Mouse (Mus musculus): ENCODE measurements around the gene Peg12.

Gene Peg12

DNA sequence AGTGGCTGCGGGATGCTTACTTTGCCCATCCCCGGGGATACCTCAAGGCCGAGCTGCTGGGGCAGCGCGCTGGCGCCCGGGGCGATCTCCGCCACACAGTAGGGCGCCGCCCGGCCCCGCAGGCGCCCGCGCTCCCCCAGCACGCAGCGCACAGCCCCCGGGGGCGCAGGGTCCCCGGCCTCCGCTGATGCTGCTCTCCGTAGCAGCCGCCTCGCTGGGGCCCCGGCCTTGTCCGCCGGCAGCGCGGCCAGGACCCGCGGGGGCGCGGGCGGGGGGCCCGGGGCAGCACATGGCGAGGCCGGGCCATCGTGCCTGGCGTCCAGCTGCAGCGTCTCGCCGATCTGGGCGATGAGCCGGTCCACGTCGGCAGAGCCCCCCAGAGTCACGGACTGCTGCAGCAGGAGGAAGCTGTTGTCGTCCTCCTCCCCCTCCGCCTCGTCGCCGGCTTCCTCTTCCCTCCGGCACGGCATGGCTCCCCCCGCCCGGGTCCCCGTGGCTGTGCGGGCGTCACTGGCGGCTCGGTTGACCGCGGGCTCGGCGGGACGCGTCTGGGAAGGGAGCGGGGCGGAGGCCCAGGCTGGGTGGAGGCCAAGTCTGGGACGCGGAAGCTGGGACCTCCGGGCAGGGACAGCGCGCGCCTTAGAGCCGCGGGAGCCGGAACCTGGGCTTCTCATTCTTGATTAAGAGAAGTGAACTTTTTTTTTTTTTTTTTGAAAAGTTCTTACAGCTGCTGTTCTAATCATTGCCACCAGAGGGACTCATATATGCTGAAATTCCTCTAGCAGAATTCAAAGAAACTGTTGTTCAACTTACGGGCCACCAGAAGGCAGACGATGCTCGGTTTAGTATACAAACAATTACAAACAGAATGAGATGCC, at the start of gene Peg12:
Gene Peg12, minus strand, starts transcription at position 633 of the 878 bp plus-strand sequence.
- peak; percentile 53 to 65 for DNase-seq

DNA sequence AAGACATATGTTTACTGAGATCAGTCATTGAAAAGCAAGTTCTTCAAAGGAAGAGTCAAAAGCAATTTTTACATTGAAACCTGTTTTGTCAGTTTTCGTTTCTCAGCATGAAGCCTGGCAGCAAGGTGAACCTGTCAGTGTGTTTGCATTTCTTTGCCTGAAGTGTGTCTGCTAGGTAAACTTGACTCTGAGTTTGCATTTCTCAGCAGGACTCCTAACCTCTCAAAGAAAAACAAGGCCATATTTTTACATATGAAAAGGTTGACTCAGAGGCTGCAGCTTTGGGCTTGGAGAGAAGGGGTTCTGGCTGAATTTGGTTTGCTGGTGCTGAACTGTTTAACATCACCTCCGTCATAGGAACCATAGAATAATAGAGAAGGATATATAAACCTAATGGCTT, 21.8 kb upstream of the Peg12 start:
- DNase-seq, result no peak

DNA sequence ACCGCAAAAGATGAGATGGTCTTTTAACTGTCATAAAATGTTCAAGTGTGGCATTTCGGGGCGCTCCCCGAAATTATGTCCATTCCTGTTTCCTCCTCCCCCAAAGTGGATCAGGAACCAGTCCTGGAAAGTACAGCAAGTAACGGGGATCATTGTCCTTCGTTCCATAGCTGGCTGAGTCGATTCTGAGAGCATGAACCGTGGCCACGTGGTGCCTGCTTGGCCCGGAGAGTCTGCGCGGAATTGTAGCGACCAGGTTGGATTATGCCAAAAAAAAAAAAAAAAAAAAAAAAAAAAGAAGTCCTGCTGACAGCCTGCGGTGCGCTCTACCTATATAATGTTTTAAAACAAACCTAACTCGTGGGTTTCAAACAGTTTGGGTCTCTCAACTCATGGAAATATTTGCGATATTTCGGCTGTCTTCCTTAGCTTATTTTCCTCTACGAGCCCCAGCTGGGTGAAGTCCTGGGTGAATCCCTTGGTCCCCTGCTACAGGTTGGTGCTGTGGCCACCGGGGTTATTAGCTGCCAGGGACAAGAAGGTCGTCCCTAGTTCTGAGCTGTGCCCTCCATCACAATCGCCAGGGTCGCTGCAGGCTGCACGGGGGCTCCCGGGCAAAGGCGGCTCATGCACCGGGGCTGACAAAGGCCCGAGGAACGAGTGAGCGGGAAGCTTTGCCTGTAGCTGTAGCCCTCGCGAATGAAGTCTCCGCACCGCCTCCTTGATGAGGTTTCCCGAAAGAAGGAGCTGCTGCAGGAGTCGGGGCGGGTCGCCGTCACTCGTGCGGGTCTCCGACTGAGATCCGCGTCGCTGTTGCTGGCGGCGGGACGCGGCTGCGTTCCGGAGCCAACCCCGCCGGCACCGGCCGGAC, 1.1 kb downstream of the Peg12 start:
- DNase-seq, result peak; percentile 26 to 32

DNA sequence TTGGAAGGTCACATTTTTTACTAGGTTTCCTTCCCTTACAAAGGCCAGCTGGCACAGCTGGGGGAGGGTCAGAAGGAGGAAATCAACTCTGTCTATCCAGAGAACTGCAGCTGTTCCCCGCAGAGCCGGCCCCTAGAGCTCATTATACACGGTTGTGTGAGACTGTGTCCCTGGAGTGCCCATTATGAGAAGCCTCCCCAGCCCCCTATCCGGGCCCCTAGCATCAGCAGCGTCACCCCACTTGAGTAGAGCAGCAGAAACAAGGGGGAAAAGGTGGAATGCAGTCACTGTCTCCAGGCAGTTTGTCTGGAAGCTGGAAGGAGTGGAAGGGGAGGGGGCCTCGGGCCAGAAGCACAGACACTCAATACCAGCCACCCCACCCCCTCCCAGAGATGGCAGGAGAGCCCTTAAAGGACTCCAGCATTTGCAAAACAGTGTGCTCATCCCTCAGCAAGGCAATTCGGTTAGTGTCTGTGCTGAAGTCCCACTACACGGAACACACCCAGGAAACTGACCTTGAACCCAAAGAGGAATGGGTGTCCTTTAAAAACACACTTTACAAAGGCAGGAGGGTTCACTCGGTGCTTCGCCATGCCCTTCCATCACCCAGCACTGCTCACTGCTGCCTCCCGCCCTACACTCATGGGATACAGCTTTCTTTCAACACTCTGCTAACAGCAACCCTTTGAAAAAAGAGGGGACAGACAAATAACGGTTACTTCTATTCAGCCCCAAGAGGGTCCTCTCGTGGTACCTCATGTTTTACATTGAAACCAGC, 1.9 kb downstream of the Peg12 start:
- DNase-seq, result peak; percentile 3 to 9

DNA sequence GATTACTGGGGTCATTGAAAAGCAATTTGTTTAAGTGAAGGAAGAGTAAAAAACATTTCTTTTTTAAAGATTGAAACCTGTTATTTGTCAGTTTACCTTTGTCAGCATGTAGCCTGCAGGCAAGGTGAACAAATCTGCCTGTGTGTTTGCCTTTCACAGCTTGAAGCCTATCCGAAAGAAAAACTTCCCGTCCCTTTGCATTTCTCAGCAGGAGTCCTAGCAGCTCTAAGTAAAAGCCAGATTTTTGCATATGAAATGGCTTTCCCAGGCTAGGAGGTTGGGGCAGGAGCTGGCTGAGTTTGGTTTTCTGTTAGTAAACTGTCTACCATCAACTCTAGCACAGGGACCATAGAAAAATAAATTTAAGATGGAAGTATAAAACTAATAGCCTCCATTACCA, 12.0 kb downstream of the Peg12 start:
- DNase-seq, result no peak

DNA sequence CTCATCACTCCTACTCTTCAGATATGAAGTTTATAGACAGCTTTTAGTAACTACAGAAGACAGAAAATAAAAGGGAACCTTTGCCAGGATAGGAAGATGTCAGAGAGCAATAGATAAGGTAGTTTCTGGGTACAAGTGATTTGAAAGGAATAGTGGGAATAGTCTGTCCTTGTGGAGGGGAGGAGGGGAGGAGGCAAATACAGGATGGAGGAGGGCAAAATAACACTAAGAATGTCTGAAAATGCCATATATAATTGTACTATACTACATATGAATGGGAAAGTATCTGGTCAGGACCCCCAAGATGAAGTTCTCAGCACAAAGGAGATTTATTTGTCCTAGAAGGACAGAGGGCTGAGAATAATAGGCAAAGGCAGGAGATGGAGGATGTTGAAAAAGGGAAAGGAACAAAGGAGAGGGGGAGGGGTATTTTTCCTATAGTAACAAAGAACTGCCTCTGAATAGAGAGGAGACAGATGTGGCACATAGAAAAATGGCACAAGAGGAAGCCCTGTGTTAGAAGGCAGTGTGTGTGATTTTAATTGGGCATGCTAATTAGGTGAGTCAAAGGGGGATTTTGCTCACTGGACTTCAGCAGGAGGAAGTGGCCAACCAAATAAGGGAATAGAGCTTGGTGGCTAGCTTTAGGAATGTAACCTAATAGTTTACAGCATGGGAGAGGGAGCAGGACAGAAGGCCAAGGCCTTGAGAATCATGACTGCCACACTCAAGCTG, 18.7 kb downstream of the Peg12 start:
- DNase-seq, result no peak

DNA sequence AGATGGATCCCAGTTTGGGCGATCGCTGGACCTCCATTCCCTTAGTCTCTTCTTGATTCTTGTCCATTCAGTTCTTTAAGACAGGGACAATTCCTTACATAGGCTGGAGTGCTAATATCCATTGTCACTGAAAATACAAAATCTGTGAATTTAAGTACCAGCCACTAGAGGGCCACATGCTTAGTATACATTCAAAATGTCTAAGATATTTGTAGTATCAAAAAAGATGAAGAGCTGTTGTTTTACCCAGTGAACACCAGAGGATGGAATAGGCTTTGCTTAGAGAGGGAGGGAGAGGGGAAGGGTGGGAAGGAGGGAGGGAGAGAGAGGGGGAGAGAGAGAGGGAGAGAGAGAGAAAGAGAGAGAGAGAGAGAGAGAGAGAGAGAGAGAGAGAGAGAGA, 27.9 kb downstream of the Peg12 start:
- peak in 1 of 2 experiments; percentile 5 for DNase-seq

DNA sequence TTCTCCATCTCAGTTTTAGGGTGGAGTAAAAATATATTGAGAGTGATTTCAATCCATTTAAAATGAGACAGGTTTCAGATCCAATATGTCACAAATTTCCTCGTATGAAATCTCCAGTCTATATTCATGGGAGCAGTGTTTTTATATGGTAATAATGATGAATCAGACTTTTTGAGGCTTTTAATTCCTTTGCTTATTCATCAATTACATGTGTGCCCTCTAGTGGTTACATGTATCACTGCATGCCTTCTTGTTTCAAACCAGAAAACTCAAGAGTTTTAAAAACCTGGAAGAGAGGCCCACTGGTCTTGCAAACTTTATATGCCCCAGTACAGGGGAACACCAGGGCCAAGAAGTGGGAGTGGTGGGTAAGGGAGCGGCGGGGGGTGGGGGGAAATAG, 31.1 kb downstream of the Peg12 start:
- DNase-seq, result peak in 1 of 2 experiments; percentile 14

DNA sequence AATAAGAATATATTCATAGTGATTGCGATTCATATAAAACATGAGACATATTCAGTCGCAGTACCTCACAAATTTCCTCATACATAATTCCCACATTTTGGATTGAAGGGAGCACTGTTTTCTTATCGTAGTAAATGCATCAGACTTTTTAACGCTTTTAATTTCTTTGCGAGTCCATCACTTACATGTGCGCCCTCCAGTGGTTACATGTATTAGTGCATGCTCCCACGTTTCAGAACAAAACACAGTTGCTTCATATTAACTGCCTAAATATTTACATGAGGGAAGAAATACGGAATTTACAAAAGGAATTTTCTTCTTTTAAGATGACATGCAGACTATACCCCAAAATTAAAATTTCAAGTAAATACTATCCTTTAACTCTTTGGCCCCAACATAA, 36.0 kb downstream of the Peg12 start:
- peak; percentile 55 for DNase-seq

DNA sequence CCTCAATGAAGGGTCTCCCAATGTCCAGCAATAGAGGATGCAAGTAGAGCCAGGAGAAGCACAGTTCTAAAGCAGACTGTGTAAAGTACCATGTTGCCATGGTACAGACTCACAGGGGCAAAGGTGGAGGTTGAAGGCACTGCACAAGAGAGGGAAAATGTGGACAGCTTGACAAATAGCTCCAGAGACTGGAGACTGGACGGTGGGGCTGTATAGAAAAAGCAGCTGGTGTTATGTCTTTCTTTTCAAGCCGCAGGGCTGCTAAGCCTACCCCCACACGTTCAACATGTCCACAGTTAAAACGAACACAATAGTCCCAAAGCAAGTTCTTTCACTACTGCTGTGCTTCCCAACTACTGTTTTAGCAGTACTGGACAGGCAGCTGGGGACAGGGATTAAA, 41.1 kb downstream of the Peg12 start:
- DNase-seq, result no peak

DNA sequence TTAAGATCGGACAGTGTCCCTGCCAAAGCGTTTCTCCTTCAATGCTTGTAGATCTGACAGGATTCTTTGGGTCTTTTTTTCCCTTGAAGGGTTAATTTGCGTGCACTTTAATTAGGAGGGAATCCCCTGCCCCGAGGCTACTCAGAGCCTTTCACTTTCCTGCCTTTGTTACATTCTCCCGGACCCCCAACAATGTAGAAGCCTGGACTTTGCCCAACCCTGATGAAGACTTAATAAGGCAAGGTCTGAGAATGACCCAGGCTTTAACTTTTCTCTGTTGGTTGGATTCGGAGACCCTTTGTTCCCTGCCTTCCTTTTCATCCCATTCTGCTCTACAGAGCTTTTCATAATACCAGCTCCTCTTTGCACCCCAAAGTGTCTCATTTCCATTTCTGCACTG, 43.7 kb downstream of the Peg12 start:
- peak; percentile 12 to 24 for DNase-seq

DNA sequence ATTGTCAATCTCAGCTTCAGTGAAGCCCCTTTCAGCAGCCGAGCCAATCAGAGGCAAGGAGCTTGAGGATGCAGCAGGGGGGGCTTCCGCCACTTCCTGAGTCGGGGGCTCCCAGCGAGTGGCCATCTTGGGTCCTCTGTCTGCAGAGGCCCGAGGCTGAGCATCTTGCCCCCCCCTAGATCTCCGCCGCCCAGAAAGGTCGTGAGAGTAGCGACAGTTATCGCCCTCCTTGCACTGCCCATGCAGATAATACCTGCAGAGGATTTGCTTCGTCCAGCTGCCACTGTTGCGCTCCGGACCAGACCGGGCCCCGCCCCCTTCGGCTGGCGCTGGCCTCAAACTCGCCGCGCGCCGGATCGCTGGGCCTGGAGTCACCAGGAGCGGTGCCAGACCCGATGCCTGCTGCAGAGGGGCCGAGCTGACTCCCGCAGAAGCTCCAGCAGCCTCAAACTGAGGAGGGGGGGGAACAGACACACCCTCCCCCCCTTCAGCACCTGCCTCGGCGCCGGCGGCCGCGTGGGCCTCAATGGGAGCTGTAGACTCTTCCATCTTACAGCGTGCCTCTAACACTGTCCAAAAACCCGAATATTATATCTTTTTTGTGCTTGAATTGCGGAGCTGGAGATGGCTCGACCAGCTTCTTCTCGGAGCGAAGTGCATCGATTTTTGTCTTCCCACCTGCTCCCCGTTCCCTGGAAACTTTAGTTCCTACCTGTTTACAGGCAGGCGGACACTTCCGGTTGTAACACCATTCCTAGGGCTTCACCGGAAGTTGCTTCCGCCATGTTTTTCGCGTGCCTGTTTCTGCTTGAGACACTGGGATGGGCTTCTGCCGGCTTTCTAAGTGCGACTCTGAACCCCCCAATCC, 44.6 kb downstream of the Peg12 start, which contains the start of gene Mkrn3:
Gene Mkrn3, minus strand, starts transcription at position 647 of the 868 bp plus-strand sequence.
- DNase-seq, result peak; percentile 91 to 92

DNA sequence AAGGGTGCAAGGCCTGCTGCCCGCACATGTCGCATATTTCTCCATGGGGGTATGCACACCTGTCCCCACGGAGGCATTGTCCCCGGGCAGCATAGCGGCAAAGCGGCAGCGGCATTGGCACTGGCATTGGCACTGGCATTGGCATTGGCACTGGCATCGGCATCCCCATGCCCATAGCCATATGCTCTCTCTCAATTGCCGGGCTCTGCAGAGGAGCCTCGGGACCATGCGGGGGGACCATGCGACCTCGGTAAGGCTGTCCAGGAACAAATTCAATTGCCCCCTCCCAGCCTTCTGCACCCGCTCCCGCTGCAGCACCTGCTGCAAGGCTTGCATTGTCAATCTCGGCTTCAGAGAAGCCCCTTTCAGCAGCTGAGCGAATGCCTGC, 45.2 kb downstream of the Peg12 start:
- no peak for DNase-seq

DNA sequence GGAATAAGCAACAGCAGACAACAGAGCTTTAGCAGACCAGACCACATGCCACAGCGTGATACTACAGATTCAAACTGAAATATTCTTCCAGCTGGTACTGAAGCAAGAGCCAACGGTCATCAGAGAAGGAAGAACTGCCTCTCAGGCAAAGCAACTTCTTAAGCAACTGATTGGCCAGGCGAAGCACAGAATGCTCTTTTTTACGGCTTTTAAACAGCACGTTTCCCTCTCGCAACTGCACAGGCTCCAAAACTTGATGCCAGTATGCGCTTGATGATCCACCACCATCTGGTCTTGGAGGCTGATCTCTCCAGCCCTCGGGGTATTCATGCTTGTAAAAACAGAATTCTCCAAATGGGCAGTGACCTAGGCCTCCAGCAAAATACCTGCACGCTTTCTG, 46.0 kb downstream of the Peg12 start:
- DNase-seq, result peak; percentile 36 to 38

DNA sequence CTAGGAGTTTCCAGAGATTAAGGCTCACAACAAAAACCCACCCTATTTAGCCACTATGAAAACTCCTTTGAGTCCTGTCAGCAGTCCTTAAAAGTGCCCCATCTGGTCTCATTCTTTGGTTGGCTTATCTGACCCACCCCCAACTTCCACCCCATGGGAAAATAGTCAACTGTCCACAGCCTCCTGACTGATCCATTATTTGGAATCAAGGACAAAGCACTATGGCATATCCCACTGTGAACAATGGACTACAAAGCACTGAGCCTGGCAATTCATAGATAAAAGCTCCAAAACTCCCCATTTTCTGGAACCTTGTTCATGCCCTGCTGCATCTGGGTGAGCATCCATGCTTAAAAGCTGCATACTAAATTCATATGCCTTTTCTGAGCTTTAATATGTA, 48.1 kb downstream of the Peg12 start:
- DNase-seq, result no peak

DNA sequence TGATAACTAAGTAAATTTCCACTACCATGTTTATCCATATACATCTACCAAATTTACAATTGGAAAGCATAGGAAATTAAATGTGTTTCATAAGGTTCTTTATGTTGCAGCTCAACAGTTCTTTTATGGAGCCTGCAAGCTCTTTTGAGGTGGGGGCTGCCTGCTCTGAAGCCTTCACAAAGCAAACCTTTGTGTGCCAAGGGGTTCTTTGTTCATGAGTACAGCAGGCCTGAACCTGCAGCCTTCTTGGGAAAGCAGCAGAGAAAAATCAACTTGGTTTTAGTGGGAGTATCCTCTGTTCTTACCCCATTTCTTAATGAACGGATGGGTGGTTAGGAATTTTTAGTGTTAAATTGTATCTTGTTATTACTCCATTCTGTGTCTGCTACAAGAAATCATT, 49.1 kb downstream of the Peg12 start:
- no peak for DNase-seq
